Mouse (Mus musculus) forebrain, embryonic 16.5 days (tissue): ENCODE measurements around the gene Crocc. TPM values are rescaled to one million over a fixed set of nuclear protein-coding genes. Genes with fewer than 3 reads are reported as not detected.

Experiments
- ATAC-seq: fragments of 200-750 bp; cut with Nextera tagmentation; 2 replicates; pipeline ENCODE4 v1.8.0; 2017; ENCODE audit warnings: mild to moderate bottlenecking, moderate library complexity
- H3K27ac ChIP-seq: fragments of 300-500 bp; sonication (generic); 2 replicates; pipeline ENCODE4 v1.5.1; 2014; ENCODE audit warnings: low read length, control low read depth
- H3K27me3 ChIP-seq: fragments of 300-500 bp; sonication (generic); replicated peaks from 2 replicates; pipeline ENCODE4 v1.6.1; 2014; ENCODE audit warnings: low read length; ENCODE audit not compliant: control insufficient read depth, insufficient read depth
- H3K36me3 ChIP-seq: fragments of 300-500 bp; sonication (generic); 2 replicates; pipeline ENCODE4 v1.6.1; 2014; ENCODE audit not compliant: control insufficient read depth, insufficient read depth
- H3K4me1 ChIP-seq: fragments of 300-500 bp; sonication (generic); replicated peaks from 2 replicates; pipeline ENCODE4 v1.6.1; 2014; ENCODE audit warnings: low read length; ENCODE audit not compliant: control insufficient read depth, insufficient read depth
- H3K4me2 ChIP-seq: fragments of 300-500 bp; sonication (generic); 2 replicates; pipeline ENCODE4 v1.6.1; 2014; ENCODE audit warnings: mild to moderate bottlenecking, low read length, control low read depth
- H3K4me3 ChIP-seq: fragments of 300-500 bp; sonication (generic); replicated peaks from 2 replicates; pipeline ENCODE4 v1.5.1; 2014; ENCODE audit warnings: mild to moderate bottlenecking, low read length, control low read depth
- H3K9ac ChIP-seq: fragments of 300-500 bp; sonication (generic); replicated peaks from 2 replicates; pipeline ENCODE4 v1.6.1; 2014; ENCODE audit warnings: low read depth, low read length, control low read depth
- H3K9me3 ChIP-seq: fragments of 300-500 bp; sonication (generic); 2 replicates; pipeline ENCODE4 v1.6.1; 2016; ENCODE audit warnings: low read length; ENCODE audit not compliant: control insufficient read depth
- WGBS: fragments of 180-500 bp; shearing (Covaris S2); extraction: QIAGEN DNeasy Blood & Tissue Kit; methylation state at CpG from one replicate; pipeline ENCODE4 v1.1.7; 2014; 5-methylcytosine and 5-hydroxymethylcytosine counted together
- polyA plus RNA-seq: library from polyadenylated mRNA; unstranded; fragments of >200 nt; fragmentation: Nextera tagmentation; extraction: Ambion mirVana; gene quantifications from 2 replicates; pipeline ENCODE4 v1.2.1, GENCODE M21; 2015

The Crocc gene
- polyA plus RNA-seq, 1 experiment from 2014 or later: 6.7 TPM

- 88% methylated on average over 17 of the region's 18 CpGs for WGBS
- H3K27me3 ChIP-seq: no peaks in the 10 kb centered on the region
- no peaks in the 10 kb centered on the region for H3K36me3 ChIP-seq
- no peak for ATAC-seq
- H3K4me1 ChIP-seq: peaks cover 7% of the 10 kb centered on the region; the same call in 1 of the 2 replicates
- H3K4me2 ChIP-seq: no peak overlapping the region
- H3K9ac ChIP-seq: no peak overlapping the region
- no peak overlapping the region for H3K4me3 ChIP-seq
- no peak overlapping the region for H3K27ac ChIP-seq
- H3K9me3 ChIP-seq: no peaks in the 10 kb centered on the region
Observed at GRCm38 (mm10) chr4:141030541-141031206, 29.7 kb downstream of the Crocc start.

- Histone ChIP-seq H3K9me3 (no peaks in the 10 kb centered on the region), H3K27me3 (no peaks in the 10 kb centered on the region), H3K4me2 (no peak overlapping the region), H3K9ac (no peak overlapping the region), H3K4me1 (peaks cover 23% of the 10 kb centered on the region), H3K36me3 (no peaks in the 10 kb centered on the region), H3K27ac (no peak overlapping the region), H3K4me3 (no peak overlapping the region)
- 88% methylated on average over 23 of the region's 27 CpGs for WGBS
- no peak for ATAC-seq
Observed at GRCm38 (mm10) chr4:141024992-141025391, 35.4 kb downstream of the Crocc start.

GRCm38 (mm10) chr4:141024052-141024451 lies 36.3 kb downstream of the Crocc start:
- H3K4me3 ChIP-seq: no peak overlapping the region
- no peak overlapping the region for H3K9ac ChIP-seq
- no peak overlapping the region for H3K27ac ChIP-seq
- 71% methylated on average over 9 of the region's 9 CpGs for whole genome bisulfite sequencing
- no peaks in the 10 kb centered on the region for H3K36me3 ChIP-seq
- no peaks in the 10 kb centered on the region for H3K9me3 ChIP-seq
- H3K4me1 ChIP-seq: peaks cover 32% of the 10 kb centered on the region
- no peaks in the 10 kb centered on the region for H3K27me3 ChIP-seq
- H3K4me2 ChIP-seq: no peak overlapping the region
- ATAC-seq: no peak

- Histone ChIP-seq H3K27me3 (no peaks in the 10 kb centered on the region), H3K9ac (peak overlapping the region; percentile 33), H3K4me1 (peaks cover 33% of the 10 kb centered on the region), H3K36me3 (no peaks in the 10 kb centered on the region), H3K9me3 (no peaks in the 10 kb centered on the region), H3K4me2 (no peak overlapping the region), H3K4me3 (no peak overlapping the region), H3K27ac (peak overlapping the region; percentile 77)
- peak; percentile 39 for ATAC-seq
- WGBS: 26% methylated on average over 11 of the region's 11 CpGs
Observed at GRCm38 (mm10) chr4:141021614-141021929, 38.8 kb downstream of the Crocc start.

GRCm38 (mm10) chr4:141020811-141021613 lies 39.3 kb downstream of the Crocc start:
- H3K27me3 ChIP-seq: no peaks in the 10 kb centered on the region
- peaks cover 33% of the 10 kb centered on the region for H3K4me1 ChIP-seq
- peak; percentile 72 for ATAC-seq
- H3K4me2 ChIP-seq: 0 out of 2 replicates have a peak overlapping the region, but pooled peaks have one; percentile 8
- H3K9me3 ChIP-seq: no peaks in the 10 kb centered on the region
- H3K9ac ChIP-seq: peak overlapping the region; percentile 43
- H3K4me3 ChIP-seq: no peak overlapping the region
- peak overlapping the region; percentile 77 for H3K27ac ChIP-seq
- peaks cover under 1% of the 10 kb centered on the region; the same call in 1 of the 2 replicates for H3K36me3 ChIP-seq
- WGBS: 8% methylated on average over 14 of the region's 14 CpGs

- ATAC-seq: no peak
- H3K4me3 ChIP-seq: no peak overlapping the region
- H3K9me3 ChIP-seq: no peaks in the 10 kb centered on the region
- peaks cover 33% of the 10 kb centered on the region for H3K4me1 ChIP-seq
- peaks cover 4% of the 10 kb centered on the region; the same call in 1 of the 2 replicates for H3K36me3 ChIP-seq
- peak overlapping the region; percentile 43; the same call in 1 of the 2 replicates for H3K9ac ChIP-seq
- no peaks in the 10 kb centered on the region for H3K27me3 ChIP-seq
- peak overlapping the region; percentile 77 for H3K27ac ChIP-seq
- no peak overlapping the region for H3K4me2 ChIP-seq
- 73% methylated on average over 17 of the region's 17 CpGs for WGBS
Observed at GRCm38 (mm10) chr4:141020220-141020619, 40.1 kb downstream of the Crocc start.

- Histone ChIP-seq H3K4me3 (no peak overlapping the region), H3K27ac (no peak overlapping the region), H3K9me3 (no peaks in the 10 kb centered on the region), H3K36me3 (peaks cover 14% of the 10 kb centered on the region), H3K4me2 (no peak overlapping the region), H3K4me1 (peaks cover 39% of the 10 kb centered on the region), H3K27me3 (no peaks in the 10 kb centered on the region), H3K9ac (no peak overlapping the region)
- ATAC-seq: no peak
- WGBS: 76% methylated on average over 29 of the region's 29 CpGs
Observed at GRCm38 (mm10) chr4:141017657-141018436, 42.5 kb downstream of the Crocc start.

GRCm38 (mm10) chr4:141016311-141016710 lies 44.0 kb downstream of the Crocc start:
- Histone ChIP-seq H3K36me3 (peaks cover 14% of the 10 kb centered on the region), H3K4me1 (peaks cover 45% of the 10 kb centered on the region), H3K9ac (no peak overlapping the region), H3K9me3 (no peaks in the 10 kb centered on the region), H3K4me2 (no peak overlapping the region), H3K4me3 (no peak overlapping the region), H3K27me3 (no peaks in the 10 kb centered on the region), H3K27ac (no peak overlapping the region)
- 82% methylated on average over 9 of the region's 9 CpGs for WGBS
- no peak for ATAC-seq

- Histone ChIP-seq H3K36me3 (peaks cover 14% of the 10 kb centered on the region), H3K4me1 (peaks cover 37% of the 10 kb centered on the region), H3K9ac (no peak overlapping the region), H3K9me3 (no peaks in the 10 kb centered on the region), H3K4me3 (no peak overlapping the region), H3K4me2 (no peak overlapping the region), H3K27ac (no peak overlapping the region), H3K27me3 (no peaks in the 10 kb centered on the region)
- no peak for ATAC-seq
- WGBS: 65% methylated on average over 7 of the region's 7 CpGs
Observed at GRCm38 (mm10) chr4:141015356-141015755, 45.0 kb downstream of the Crocc start.
